Mouse (Mus musculus) myocyte (in vitro differentiated cells): Measurements from ENCODE around the gene Pdk1.

ENCODE experiments used
- CEBPB ChIP-seq: IDR thresholded peaks from 2 replicates; pipeline ENCODE4 v1.6.1; 2011; ENCODE audit warnings: mild to moderate bottlenecking, moderate library complexity; ENCODE audit not compliant: poor library complexity, insufficient read depth, severe bottlenecking
- E2F4 ChIP-seq: IDR thresholded peaks from one replicate; pipeline ENCODE4 v1.6.1; 2011; ENCODE audit warnings: mild to moderate bottlenecking, control low read depth, moderate library complexity; ENCODE audit not compliant: insufficient read depth
- MAX ChIP-seq: IDR thresholded peaks from one replicate; pipeline ENCODE4 v1.6.1; 2011; ENCODE audit warnings: low read depth, mild to moderate bottlenecking, control low read depth
- MYOD1 ChIP-seq, 3 experiments: IDR thresholded peaks; one replicate each; pipeline ENCODE4 v1.6.1; 2011; ENCODE audit warnings: control low read depth in 2 of 3, low read depth in 2 of 3, mild to moderate bottlenecking in 2 of 3, moderate library complexity in 1 of 3; ENCODE audit not compliant: insufficient read length in 2 of 3, control insufficient read depth in 1 of 3
- MYOG ChIP-seq, 3 experiments: IDR thresholded peaks; one replicate each; pipeline ENCODE4 v1.6.1; 2011; ENCODE audit warnings: control low read depth in 2 of 3, low read depth in 2 of 3, mild to moderate bottlenecking in 2 of 3; ENCODE audit not compliant: insufficient read length in 2 of 3, control insufficient read depth in 1 of 3, insufficient read depth in 1 of 3
- POLR2A ChIP-seq: IDR thresholded peaks from one replicate; pipeline ENCODE4 v1.6.1; 2011; ENCODE audit warnings: low read depth, mild to moderate bottlenecking, control low read depth, moderate library complexity; ENCODE audit not compliant: insufficient read length
- POLR2AphosphoS2 ChIP-seq: IDR thresholded peaks from one replicate; pipeline ENCODE4 v1.6.1; 2011; ENCODE audit warnings: low read depth, control low read depth; ENCODE audit not compliant: insufficient read length
- REST ChIP-seq: IDR thresholded peaks from one replicate; pipeline ENCODE4 v1.6.1; 2011; ENCODE audit warnings: mild to moderate bottlenecking, control low read depth, moderate library complexity; ENCODE audit not compliant: insufficient read depth, insufficient read length
- TCF12 ChIP-seq: IDR thresholded peaks from one replicate; pipeline ENCODE4 v1.6.1; 2011; ENCODE audit warnings: mild to moderate bottlenecking, control low read depth; ENCODE audit not compliant: poor library complexity, insufficient read depth, severe bottlenecking
- TCF3 ChIP-seq: IDR thresholded peaks from one replicate; pipeline ENCODE4 v1.6.1; 2011; ENCODE audit warnings: low read depth, control low read depth; ENCODE audit not compliant: insufficient read length
- USF1 ChIP-seq: IDR thresholded peaks from one replicate; pipeline ENCODE4 v1.6.1; 2011; ENCODE audit warnings: low read depth, mild to moderate bottlenecking, control low read depth, moderate library complexity

DNA sequence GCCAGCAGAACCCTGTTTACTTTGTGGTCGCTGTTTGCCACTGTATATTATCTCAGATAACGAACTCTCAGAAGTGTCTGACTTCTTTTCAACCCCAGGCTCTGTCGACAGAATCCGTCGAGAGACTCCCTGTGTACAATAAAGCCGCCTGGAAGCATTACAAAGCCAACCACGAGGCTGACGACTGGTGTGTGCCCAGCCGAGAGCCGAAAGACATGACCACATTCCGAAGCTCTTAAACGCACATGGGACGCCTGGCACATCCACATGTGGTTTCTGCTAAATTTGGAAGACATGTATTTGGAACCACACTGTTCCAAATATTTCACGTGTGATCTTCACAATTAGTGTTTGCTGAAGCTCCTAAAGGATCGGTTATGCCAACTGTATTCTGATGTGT, 26.9 kb downstream of the Pdk1 start:
- no peak for TF ChIP-seq USF1
- no peak for TF ChIP-seq MAX
- TF ChIP-seq POLR2A, result no peak
- TF ChIP-seq E2F4, result no peak
- TF ChIP-seq TCF3, result no peak
- TF ChIP-seq TCF12, result no peak
- no peak for TF ChIP-seq MYOG (IDR thresholded peaks at IDR 0.05; ENCODE audit: control insufficient read depth in 1 of 3, insufficient read depth in 1 of 3, insufficient read length in 2 of 3, low read depth in 2 of 3)
- TF ChIP-seq POLR2AphosphoS2, result no peak
- no peak for TF ChIP-seq MYOD1 (IDR thresholded peaks at IDR 0.05; ENCODE audit: control insufficient read depth in 1 of 3, insufficient read length in 2 of 3, low read depth in 2 of 3)
- no peak for TF ChIP-seq CEBPB
- TF ChIP-seq REST, result no peak
